In genomic region chr11:31948462-31949330, GRCm38 (mm10) we compare ENCODE assay signal across 8 mouse cellular contexts. TPM values are rescaled to one million over a fixed set of nuclear protein-coding genes. Genes with fewer than 3 reads are reported as not detected.
A peak's percentile ranks its signal among the peaks of the same experiment; 100 is the strongest.
DNase-seq lines count a peak whose midpoint lies in the region; ATAC-seq lines count a peak whose summit lies in the region.

No protein-coding gene starts in this region.

- H3K9me3 ChIP-seq in heart, embryonic 12.5 days (replicated peaks), result peaks cover 3% of the 10 kb centered on the region; the same call in 1 of the 2 replicates
- no peaks in the 10 kb centered on the region for H3K9me3 ChIP-seq in embryonic facial prominence, embryonic 10.5 days
- H3K9me3 ChIP-seq in midbrain, embryonic 14.5 days (ENCODE audit: control insufficient read depth, low read length), result no peaks in the 10 kb centered on the region

- 13% methylated on average over 15 of the region's 15 CpGs for WGBS in heart, embryonic 12.5 days
- WGBS in embryonic facial prominence, embryonic 10.5 days, result 14% methylated on average over 15 of the region's 15 CpGs
- 22% methylated on average over 15 of the region's 15 CpGs for WGBS in midbrain, embryonic 14.5 days

- DNase-seq in heart, adult 9 months (ENCODE audit: low spot score in 2 of 2), result no peak
- peak; percentile 80 for DNase-seq in CD4-positive helper T cell, adult 2 months (ENCODE audit: low read depth, low spot score)
- no peak for DNase-seq in embryonic facial prominence, embryonic 10.5 days (ENCODE audit: low spot score)
- DNase-seq in induced T-regulatory cell, adult 2 months (ENCODE audit: low read depth), result peak; percentile 84
- DNase-seq in midbrain, embryonic 14.5 days, result peak; percentile 14
- DNase-seq in urinary bladder, postnatal 10 days (ENCODE audit: low spot score), result no peak

- H3K4me2 ChIP-seq in heart, embryonic 12.5 days, result peak overlapping the region; percentile 73
- peak overlapping the region; percentile 62 for H3K4me2 ChIP-seq in midbrain, embryonic 14.5 days (ENCODE audit: low read length)

- H3K4me1 ChIP-seq in heart, embryonic 12.5 days (replicated peaks), result peaks cover 9% of the 10 kb centered on the region
- H3K4me1 ChIP-seq in embryonic facial prominence, embryonic 10.5 days, result peaks cover 16% of the 10 kb centered on the region
- no peaks in the 10 kb centered on the region for H3K4me1 ChIP-seq in midbrain, embryonic 14.5 days (ENCODE audit: control insufficient read depth, insufficient read depth, low read length)

- no peaks in the 10 kb centered on the region for H3K36me3 ChIP-seq in heart, embryonic 12.5 days
- no peaks in the 10 kb centered on the region for H3K36me3 ChIP-seq in embryonic facial prominence, embryonic 10.5 days (replicated peaks)
- no peaks in the 10 kb centered on the region for H3K36me3 ChIP-seq in midbrain, embryonic 14.5 days (ENCODE audit: control insufficient read depth, insufficient read depth, low read length)

- peaks cover 13% of the 10 kb centered on the region for H3K27me3 ChIP-seq in heart, embryonic 12.5 days (replicated peaks)
- H3K27me3 ChIP-seq in embryonic facial prominence, embryonic 10.5 days (replicated peaks; ENCODE audit: low read depth, poor library complexity, severe bottlenecking), result peaks cover 13% of the 10 kb centered on the region
- H3K27me3 ChIP-seq in midbrain, embryonic 14.5 days (ENCODE audit: control insufficient read depth, insufficient read depth, low read length), result no peaks in the 10 kb centered on the region

- H3K9ac ChIP-seq in heart, embryonic 12.5 days, result peak overlapping the region; percentile 62; the same call in 1 of the 2 replicates
- peak overlapping the region; percentile 54 for H3K9ac ChIP-seq in midbrain, embryonic 14.5 days (replicated peaks; ENCODE audit: low read length)

- no peak overlapping the region for H3K27ac ChIP-seq in heart, embryonic 12.5 days (ENCODE audit: poor library complexity, severe bottlenecking)
- peak overlapping the region; percentile 49; the same call in 1 of the 2 replicates for H3K27ac ChIP-seq in embryonic facial prominence, embryonic 10.5 days (replicated peaks)
- H3K27ac ChIP-seq in midbrain, embryonic 14.5 days (replicated peaks; ENCODE audit: low read depth, low read length), result no peak overlapping the region; the same call in 1 of the 2 replicates

- peak overlapping the region; percentile 49 for H3K4me3 ChIP-seq in heart, embryonic 12.5 days
- peak overlapping the region; percentile 54 for H3K4me3 ChIP-seq in embryonic facial prominence, embryonic 10.5 days
- peak overlapping the region; percentile 43 for H3K4me3 ChIP-seq in midbrain, embryonic 14.5 days (replicated peaks; ENCODE audit: low read depth, low read length)

- 0 out of 2 replicates have a peak, but pooled peaks have one; percentile 63 for ATAC-seq in heart, embryonic 12.5 days (ENCODE audit: insufficient number of reproducible peaks, low FRiP score)
- ATAC-seq in midbrain, embryonic 14.5 days (ENCODE audit: low FRiP score, low TSS enrichment), result peak; percentile 71
- ATAC-seq in cerebellum, adult (ENCODE audit: insufficient number of reproducible peaks, low FRiP score, low TSS enrichment), result no peak

RNA-seq across cellular contexts. Expression of gene 4930524B15Rik, which starts 16.7 kb away (rescaled TPM):
- 0.12 and 0.22 TPM in 2 replicates for polyA plus RNA-seq in heart, embryonic 12.5 days (2016; fragmentation: Nextera tagmentation; extraction: Ambion mirVana)
- polyA plus RNA-seq in embryonic facial prominence, embryonic 10.5 days (2016; fragmentation: Nextera tagmentation; extraction: Ambion mirVana), result 0.10 and 0.14 TPM in 2 replicates
- 0.22 and 0.28 TPM in 2 replicates for polyA plus RNA-seq in midbrain, embryonic 14.5 days (2014; fragmentation: Nextera tagmentation; extraction: Ambion mirVana)

RNA-seq across cellular contexts. Expression of gene Nsg2, which starts 51.6 kb away (rescaled TPM):
- 0.73 and 1.0 TPM in 2 replicates for polyA plus RNA-seq in heart, embryonic 12.5 days (2016; fragmentation: Nextera tagmentation; extraction: Ambion mirVana)
- polyA plus RNA-seq in embryonic facial prominence, embryonic 10.5 days (2016; fragmentation: Nextera tagmentation; extraction: Ambion mirVana), result 10.1 and 11.3 TPM in 2 replicates
- polyA plus RNA-seq in midbrain, embryonic 14.5 days (2014; fragmentation: Nextera tagmentation; extraction: Ambion mirVana), result 209 and 548 TPM in 2 replicates

Comparison
In these comparisons a context has a peak if more than half of its experiments do, and no peak if none do; other contexts are left out.
1. DNase-seq: peak in CD4-positive helper T cell, adult 2 months (single experiment), induced T-regulatory cell, adult 2 months (single experiment) and midbrain, embryonic 14.5 days (single experiment); none in heart, adult 9 months (0 of 2), embryonic facial prominence, embryonic 10.5 days (single experiment) and urinary bladder, postnatal 10 days (single experiment).
2. RNA of gene Nsg2, which starts 51.6 kb away (polyA plus RNA-seq): 209 to 548 TPM in midbrain, embryonic 14.5 days; 10.1 to 11.3 TPM in embryonic facial prominence, embryonic 10.5 days and 0.73 to 1.0 TPM in heart, embryonic 12.5 days; every median in the first group is over 10 times any median in the second.
3. Peak in every context shown above with its lines, with median percentiles within 50 percentile points of each other: H3K4me3 ChIP-seq.